ENCODE assay signal across 27 mouse cellular contexts in the genomic region with DNA sequence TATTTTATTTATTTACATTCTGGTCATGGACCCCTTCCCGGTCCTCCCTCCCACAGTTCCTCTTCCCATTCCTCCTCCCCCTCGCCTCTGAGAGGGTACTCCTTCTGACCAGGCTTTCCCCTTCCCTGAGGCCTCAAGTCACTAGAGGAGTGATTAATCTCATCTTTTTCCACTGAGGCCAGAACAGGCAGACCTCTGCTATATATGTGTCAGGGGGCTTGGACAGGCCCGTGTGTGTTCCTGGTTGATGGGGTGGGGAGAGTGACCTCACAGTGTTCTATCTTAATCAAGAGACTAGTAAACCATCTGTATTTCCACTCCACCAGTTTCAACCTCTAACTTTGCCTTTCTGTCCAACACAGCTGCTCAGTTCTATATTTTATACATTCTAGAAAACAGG.
DNase-seq lines count a peak whose midpoint lies in the region; ATAC-seq and TF ChIP-seq lines count a peak whose summit lies in the region.
"Had no signal": no experiment of that assay in that cellular context is flagged by ENCODE, and none has a peak within 500 bp of the region (broad histone marks: within the 10 kb centered on the region; RNA-seq: fewer than 3 reads in every experiment).

No protein-coding gene starts in this region.

- no peak overlapping the region for H3K4me3 ChIP-seq in kidney, embryonic 14.5 days (ENCODE audit: low read length)
- no peak overlapping the region for H3K4me3 ChIP-seq in kidney, adult 2 months (ENCODE audit: insufficient read depth, low read depth, low read length)
- H3K4me3 ChIP-seq in midbrain, embryonic 15.5 days: no peak overlapping the region
- H3K4me3 ChIP-seq in midbrain, embryonic 10.5 days: no peak overlapping the region
- H3K4me3 ChIP-seq: erythroblast, embryonic 14.5 days; gastrocnemius, adult 2 months; liver, embryonic 12.5 days; stomach, embryonic 15.5 days had no signal

- WGBS in kidney, embryonic 14.5 days: 22% methylated on average over 3 of the region's 3 CpGs
- WGBS in kidney, adult 2 months: 49% methylated on average over 3 of the region's 3 CpGs
- WGBS in midbrain, embryonic 15.5 days: 61% methylated on average over 3 of the region's 3 CpGs
- 72% methylated on average over 3 of the region's 3 CpGs for WGBS in midbrain, embryonic 10.5 days

- no peaks in the 10 kb centered on the region for H3K27me3 ChIP-seq in kidney, embryonic 14.5 days (ENCODE audit: control insufficient read depth, insufficient read depth, low read length)
- H3K27me3 ChIP-seq in kidney, adult 2 months (replicated peaks; ENCODE audit: control insufficient read depth, insufficient read depth, low read length): no peaks in the 10 kb centered on the region
- no peaks in the 10 kb centered on the region for H3K27me3 ChIP-seq in midbrain, embryonic 15.5 days (replicated peaks)
- H3K27me3 ChIP-seq in midbrain, embryonic 10.5 days (ENCODE audit: low read depth, poor library complexity, severe bottlenecking): no peaks in the 10 kb centered on the region
- H3K27me3 ChIP-seq: liver, embryonic 12.5 days; stomach, embryonic 15.5 days had no signal

- no peak for TF ChIP-seq POLR2A in kidney, adult 2 months (IDR thresholded peaks at IDR 0.05; ENCODE audit: low read depth, low read length)

- H3K4me2 ChIP-seq in kidney, embryonic 14.5 days (replicated peaks; ENCODE audit: low read depth, low read length): no peak overlapping the region
- H3K4me2 ChIP-seq in midbrain, embryonic 15.5 days: no peak overlapping the region
- H3K4me2 ChIP-seq: heart, embryonic 11.5 days; liver, embryonic 12.5 days; stomach, embryonic 15.5 days had no signal

- H3K9ac ChIP-seq in kidney, embryonic 14.5 days (ENCODE audit: low read depth, low read length): no peak overlapping the region
- H3K9ac ChIP-seq in midbrain, embryonic 15.5 days: no peak overlapping the region
- H3K9ac ChIP-seq: liver, embryonic 12.5 days; liver, postnatal 0 days; stomach, embryonic 15.5 days had no signal

- DNase-seq in embryo, embryonic 10.5 days (ENCODE audit: low spot score): peak; percentile 30
- no peak for DNase-seq in embryo, embryonic 10 days (ENCODE audit: low spot score)
- no peak for DNase-seq in kidney, adult 2 months
- DNase-seq in midbrain, embryonic 10.5 days (ENCODE audit: low spot score): no peak
- DNase-seq in mesoderm, embryonic 11.5 days (ENCODE audit: low read depth, low spot score): peak; percentile 37
- DNase-seq in right cerebral cortex, adult 2 months (ENCODE audit: low spot score in 2 of 2): no peak
- DNase-seq: adrenal gland, postnatal 10 days; cerebellum, adult 8-10 months; cerebellum, postnatal 25 days; gastrocnemius, adult 2 months; gastrocnemius, postnatal 36 days; heart, adult 18-20 months; heart, postnatal 36 days; kidney, adult 11 months; kidney, postnatal 4 days; liver, postnatal 0 days; lung, postnatal 36 days; right cerebral cortex, postnatal 14 days had no signal

- no peaks in the 10 kb centered on the region for H3K36me3 ChIP-seq in kidney, embryonic 14.5 days (ENCODE audit: control insufficient read depth, insufficient read depth, low read length)
- no peaks in the 10 kb centered on the region for H3K36me3 ChIP-seq in kidney, adult 2 months (ENCODE audit: control insufficient read depth, insufficient read depth, low read length)
- no peaks in the 10 kb centered on the region for H3K36me3 ChIP-seq in midbrain, embryonic 15.5 days (replicated peaks)
- peaks cover 3% of the 10 kb centered on the region for H3K36me3 ChIP-seq in midbrain, embryonic 10.5 days
- H3K36me3 ChIP-seq: G1E; liver, embryonic 12.5 days; stomach, embryonic 15.5 days had no signal

- ATAC-seq in kidney, embryonic 14.5 days (ENCODE audit: low FRiP score, low TSS enrichment): peak; percentile 88; the same call in 1 of the 2 replicates
- ATAC-seq in midbrain, embryonic 15.5 days (replicated peaks): no peak
- ATAC-seq: forebrain, embryonic 16.5 days; inflammation-experienced regulatory T-cells, adult 6 months; liver, embryonic 12.5 days; liver, postnatal 0 days had no signal

- TF ChIP-seq CTCF in kidney, adult 2 months (conservative IDR thresholded peaks at IDR 0.05; ENCODE audit: insufficient read depth, insufficient read length, low read depth, low read length): no peak

- no peaks in the 10 kb centered on the region for H3K4me1 ChIP-seq in kidney, embryonic 14.5 days (ENCODE audit: control insufficient read depth, insufficient read depth, low read length)
- no peaks in the 10 kb centered on the region for H3K4me1 ChIP-seq in kidney, adult 2 months (ENCODE audit: control insufficient read depth, insufficient read depth, low read length)
- H3K4me1 ChIP-seq in midbrain, embryonic 15.5 days: peaks cover 6% of the 10 kb centered on the region
- H3K4me1 ChIP-seq in midbrain, embryonic 10.5 days: no peaks in the 10 kb centered on the region; the same call in 1 of the 2 replicates
- H3K4me1 ChIP-seq: liver, embryonic 12.5 days; stomach, embryonic 15.5 days had no signal

- H3K9me3 ChIP-seq in kidney, embryonic 14.5 days (ENCODE audit: control insufficient read depth, low read length): no peaks in the 10 kb centered on the region
- H3K9me3 ChIP-seq in midbrain, embryonic 15.5 days: no peaks in the 10 kb centered on the region
- H3K9me3 ChIP-seq in midbrain, embryonic 10.5 days (replicated peaks): no peaks in the 10 kb centered on the region
- H3K9me3 ChIP-seq: G1E; liver, embryonic 12.5 days; stomach, embryonic 15.5 days had no signal

- H3K27ac ChIP-seq in kidney, embryonic 14.5 days (ENCODE audit: low read depth, low read length): no peak overlapping the region
- no peak overlapping the region for H3K27ac ChIP-seq in kidney, adult 2 months (ENCODE audit: insufficient read depth, low read depth, low read length)
- 0 out of 2 replicates have a peak overlapping the region, but pooled peaks have one; percentile 2 for H3K27ac ChIP-seq in midbrain, embryonic 15.5 days
- no peak overlapping the region for H3K27ac ChIP-seq in midbrain, embryonic 10.5 days (replicated peaks)
- H3K27ac ChIP-seq: gastrocnemius, adult 2 months; liver, embryonic 12.5 days; stomach, embryonic 15.5 days had no signal

Comparison
In these comparisons a context has a peak if more than half of its experiments do, and no peak if none do; other contexts are left out.
1. DNase-seq: peak in embryo, embryonic 10.5 days (single experiment) and mesoderm, embryonic 11.5 days (single experiment); none in embryo, embryonic 10 days (single experiment), kidney, adult 2 months (single experiment), midbrain, embryonic 10.5 days (single experiment) and right cerebral cortex, adult 2 months (0 of 2).